Mouse (Mus musculus) activated CD4-positive, CD25-positive, alpha-beta regulatory T cell, adult 4 months (primary cell): ENCODE data around the gene Prpf8. TPM values are rescaled to one million over a fixed set of nuclear protein-coding genes. Genes with fewer than 3 reads are reported as not detected.

Experiments used
- polyA plus RNA-seq, 2 experiments: library from polyadenylated mRNA; unstranded; fragments of 100-300 nt; shearing (Covaris generic); gene quantifications; one replicate each; pipeline ENCODE4 v1.2.1; 2017

The Prpf8 gene
- polyA plus RNA-seq, 2 experiments from 2014 or later = 33.9 to 38.7 TPM

Other genes with a start within 250 kb of the Prpf8 start
- gene Rpa1, start 138.5 kb upstream of the Prpf8 start, polyA plus RNA-seq = 100 to 1,000 TPM; 209 to 263 TPM
- gene Smyd4, start 138.4 kb upstream of the Prpf8 start, polyA plus RNA-seq = 10 to 100 TPM; 14.0 to 18.7 TPM
- gene Serpinf1, start 64.1 kb upstream of the Prpf8 start, polyA plus RNA-seq = 1 to 10 TPM; 1.8 to 3.9 TPM
- not detected for gene Serpinf2, start 47.2 kb upstream of the Prpf8 start, polyA plus RNA-seq
- 1 to 10 TPM; 5.2 to 7.3 TPM for gene Wdr81, start 32.1 kb upstream of the Prpf8 start, polyA plus RNA-seq
- gene Tlcd2, start 25.1 kb upstream of the Prpf8 start, polyA plus RNA-seq = 10 to 100 TPM in 1 of 2 experiments, 1 to 10 TPM in 1; 5.6 to 16.0 TPM
- not detected for gene Rilp, start 23.3 kb downstream of the Prpf8 start, polyA plus RNA-seq
- gene Scarf1, start 26.7 kb downstream of the Prpf8 start, polyA plus RNA-seq = under 1 TPM; 0.42 to 0.47 TPM
- gene Slc43a2, start 44.9 kb downstream of the Prpf8 start, polyA plus RNA-seq = 10 to 100 TPM; 18.3 to 18.7 TPM
- 10 to 100 TPM; 24.3 to 47.6 TPM for gene Pitpna, start 101.3 kb downstream of the Prpf8 start, polyA plus RNA-seq
- 100 to 1,000 TPM; 109 to 120 TPM for gene Inpp5k, start 144.2 kb downstream of the Prpf8 start, polyA plus RNA-seq
- 10 to 100 TPM; 15.7 to 25.1 TPM for gene Myo1c, start 163.7 kb downstream of the Prpf8 start, polyA plus RNA-seq
- gene Crk, start 192.4 kb downstream of the Prpf8 start, polyA plus RNA-seq = 10 to 100 TPM; 12.0 to 13.8 TPM
- 100 to 1,000 TPM; 479 to 486 TPM for gene Ywhae, start 246.1 kb downstream of the Prpf8 start, polyA plus RNA-seq